Mouse (Mus musculus): ENCODE results near the gene 4930558C23Rik. TPM values are rescaled to one million over a fixed set of nuclear protein-coding genes. Genes with fewer than 3 reads are reported as not detected.
"Not testable (repeated sequence)": the region's sequence is repeated elsewhere in the genome, so short reads cannot be mapped to it uniquely, and the experiment has no call there.

Gene 4930558C23Rik
- polyA plus RNA-seq, 1 experiment from 2014 or later = not detected

DNA sequence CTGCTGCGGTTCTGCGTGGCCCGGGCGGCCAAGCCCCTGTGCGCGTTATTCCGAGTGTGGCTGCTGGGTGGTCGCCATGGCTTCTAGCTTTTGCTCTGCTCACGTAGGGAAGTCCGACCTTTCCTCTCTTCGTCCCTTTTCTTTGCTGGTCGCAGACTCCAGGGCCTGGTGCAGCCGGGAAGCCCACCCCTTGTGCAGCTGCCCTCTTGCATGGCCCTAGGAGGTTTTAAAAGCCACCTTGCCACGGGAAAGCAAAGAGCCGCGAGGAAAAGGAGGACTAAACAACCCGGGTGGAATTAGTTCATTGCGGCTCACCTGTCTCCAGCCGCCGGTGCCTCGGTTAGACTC, 25.2 kb upstream of the 4930558C23Rik start:
- H3K4me1 ChIP-seq; H3K9ac ChIP-seq; H3K36me3 ChIP-seq; H3K27ac ChIP-seq; H3K27me3 ChIP-seq; H3K9me3 ChIP-seq (replicated peaks); ATAC-seq (ENCODE audit: low FRiP score): not testable (repeated sequence)
- 27% methylated on average over 15 of the region's 21 CpGs for WGBS
- H3K4me3 ChIP-seq = peak overlapping the region; percentile 28
- peak overlapping the region; percentile 49 for H3K4me2 ChIP-seq (replicated peaks)

DNA sequence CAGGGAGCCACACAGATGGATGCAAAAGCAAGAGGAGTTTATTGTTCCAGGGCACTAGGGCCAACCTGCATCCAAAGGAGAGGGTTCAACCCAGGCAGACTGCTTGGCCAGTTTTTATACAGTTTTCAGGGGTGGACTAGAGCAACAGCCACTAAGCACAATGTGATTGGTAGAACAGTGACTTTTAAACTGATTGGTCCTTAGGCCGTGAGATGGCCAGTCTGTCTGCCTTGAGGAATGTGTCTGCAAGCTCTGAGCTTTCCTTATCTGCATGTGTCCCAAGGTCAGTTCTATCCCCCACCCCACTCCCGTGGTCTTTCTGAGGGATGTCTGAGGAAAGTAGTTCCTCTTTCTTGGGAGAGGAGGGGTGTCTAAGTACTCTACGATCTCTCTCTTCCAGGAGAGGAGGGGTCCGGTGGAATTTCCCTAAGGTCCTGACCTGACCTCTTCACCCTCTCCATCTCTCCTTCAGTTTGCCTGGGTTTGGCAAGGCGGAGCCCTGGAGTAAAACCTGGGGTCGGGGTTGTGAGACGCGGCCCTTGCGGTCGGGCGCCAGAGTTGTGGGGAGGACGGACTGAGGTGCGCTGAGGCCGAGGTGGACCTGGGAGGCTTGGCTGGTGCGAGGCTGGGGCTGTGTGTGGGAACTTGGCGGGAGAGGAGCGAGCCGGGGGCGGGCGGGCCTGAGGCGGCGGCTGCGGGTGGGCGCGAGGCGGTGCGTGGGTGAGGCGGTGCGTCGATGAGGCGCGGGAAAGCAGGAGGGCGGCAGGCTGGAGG, 24.7 kb upstream of the 4930558C23Rik start:
- H3K4me3 ChIP-seq = peak overlapping the region; percentile 28
- WGBS = 42% methylated on average over 11 of the region's 33 CpGs
- not testable (repeated sequence) for H3K9me3 ChIP-seq (replicated peaks)

GRCm38 (mm10) chr3:95426476-95426875, 23.8 kb upstream of the 4930558C23Rik start:
- not testable (repeated sequence) for H3K4me3 ChIP-seq; H3K27me3 ChIP-seq; H3K27ac ChIP-seq; H3K4me2 ChIP-seq (replicated peaks); H3K9me3 ChIP-seq (replicated peaks); ATAC-seq (ENCODE audit: low FRiP score); H3K36me3 ChIP-seq; H3K4me1 ChIP-seq; H3K9ac ChIP-seq
- WGBS = 91% methylated on average over 5 of the region's 5 CpGs

More for the DNA sequence above, 24.7 kb upstream of the 4930558C23Rik start:
- not testable (repeated sequence) for H3K27ac ChIP-seq, H3K36me3 ChIP-seq, H3K27me3 ChIP-seq, H3K9ac ChIP-seq, H3K4me1 ChIP-seq
- ATAC-seq (ENCODE audit: low FRiP score) = peak; percentile 69; the same call in 1 of the 2 replicates
- peak overlapping the region; percentile 49 for H3K4me2 ChIP-seq (replicated peaks)

DNA sequence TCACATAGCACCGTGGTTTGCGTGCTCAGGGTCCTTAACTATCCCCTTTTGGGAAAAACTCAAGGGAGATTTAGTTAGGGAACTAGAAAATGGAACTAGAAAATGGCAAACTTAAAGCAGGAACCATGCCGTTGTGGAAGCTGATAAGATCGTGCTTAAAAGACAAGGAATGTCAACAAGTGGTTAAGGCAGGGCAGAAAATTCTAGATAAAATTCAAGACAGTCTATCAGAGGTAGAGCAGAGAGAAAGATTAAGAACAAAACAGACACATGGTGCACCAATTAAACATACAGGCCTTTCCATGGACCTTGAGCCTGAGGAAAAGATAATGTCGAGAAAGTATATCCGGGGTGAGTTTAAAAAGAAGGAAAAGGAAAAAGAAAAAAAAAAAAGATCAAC, 15.2 kb upstream of the 4930558C23Rik start:
- 94% methylated on average over 6 of the region's 6 CpGs for WGBS

DNA sequence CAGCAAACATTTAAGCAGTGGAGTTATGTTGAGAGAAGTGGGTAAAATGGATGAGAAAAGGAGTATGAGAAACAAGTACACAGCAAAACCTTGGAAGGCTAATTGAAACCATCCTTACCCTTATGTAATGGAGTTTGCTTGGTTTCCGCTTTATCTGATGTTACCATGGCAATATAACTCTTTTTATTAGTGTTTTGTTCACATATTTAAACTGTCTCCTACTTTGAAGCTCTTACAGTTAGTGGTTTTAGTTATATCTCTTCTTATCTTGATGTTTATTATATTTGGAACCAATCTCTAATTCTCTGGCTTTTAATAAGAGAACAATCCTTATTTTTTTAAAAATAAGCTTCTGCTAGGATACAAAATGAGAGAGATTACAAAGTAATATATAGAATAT, 9.6 kb upstream of the 4930558C23Rik start:
- Histone ChIP-seq H3K27me3 (no peaks in the 10 kb centered on the region), H3K4me2 (replicated peaks) (no peak overlapping the region), H3K4me1 (no peaks in the 10 kb centered on the region), H3K27ac (no peak overlapping the region), H3K9me3 (replicated peaks) (no peaks in the 10 kb centered on the region; the same call in 1 of the 2 replicates), H3K36me3 (no peaks in the 10 kb centered on the region), H3K9ac (no peak overlapping the region), H3K4me3 (no peak overlapping the region)
- 87% methylated on average over 1 of the region's 1 CpGs for WGBS
- no peak for ATAC-seq (ENCODE audit: low FRiP score)

More for the DNA sequence above, 15.2 kb upstream of the 4930558C23Rik start:
- ATAC-seq (ENCODE audit: low FRiP score) = no peak
- no peak overlapping the region for H3K27ac ChIP-seq
- no peak overlapping the region for H3K9ac ChIP-seq
- H3K4me2 ChIP-seq (replicated peaks) = no peak overlapping the region
- peaks cover 10% of the 10 kb centered on the region for H3K9me3 ChIP-seq (replicated peaks)
- no peaks in the 10 kb centered on the region for H3K36me3 ChIP-seq
- H3K4me3 ChIP-seq = no peak overlapping the region
- H3K27me3 ChIP-seq = no peaks in the 10 kb centered on the region
- H3K4me1 ChIP-seq = no peaks in the 10 kb centered on the region

GRCm38 (mm10) chr3:95408852-95409251, 6.2 kb upstream of the 4930558C23Rik start:
- H3K9ac ChIP-seq = no peak overlapping the region
- no peak overlapping the region for H3K4me3 ChIP-seq
- ATAC-seq (ENCODE audit: low FRiP score) = no peak
- H3K27ac ChIP-seq = no peak overlapping the region
- H3K4me1 ChIP-seq = no peaks in the 10 kb centered on the region
- no peaks in the 10 kb centered on the region for H3K36me3 ChIP-seq
- H3K4me2 ChIP-seq (replicated peaks) = no peak overlapping the region
- WGBS = 95% methylated on average over 2 of the region's 2 CpGs
- H3K9me3 ChIP-seq (replicated peaks) = no peaks in the 10 kb centered on the region
- no peaks in the 10 kb centered on the region for H3K27me3 ChIP-seq

DNA sequence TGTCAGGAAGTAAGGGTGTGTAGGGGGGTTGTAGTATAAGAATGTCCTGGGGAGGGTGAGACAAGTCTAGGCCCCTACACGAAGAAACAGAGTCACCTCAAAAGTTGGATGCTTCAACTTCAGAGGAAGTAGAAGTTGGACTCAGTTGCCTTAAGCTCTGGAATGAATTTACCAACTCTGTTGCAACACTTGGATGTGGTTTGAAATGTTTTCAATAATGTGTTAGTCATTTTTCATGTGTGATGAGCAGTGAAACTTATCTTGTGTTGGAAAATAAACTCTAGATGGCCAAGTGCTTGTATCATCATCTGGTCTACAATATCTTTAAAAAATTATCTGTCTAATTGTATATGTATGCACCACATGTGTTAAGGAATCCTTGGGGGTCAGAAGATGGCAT, 5.1 kb upstream of the 4930558C23Rik start:
- Histone ChIP-seq H3K27ac (no peak overlapping the region), H3K4me3 (no peak overlapping the region), H3K9me3 (replicated peaks) (no peaks in the 10 kb centered on the region), H3K4me2 (replicated peaks) (no peak overlapping the region), H3K27me3 (no peaks in the 10 kb centered on the region), H3K36me3 (no peaks in the 10 kb centered on the region), H3K4me1 (no peaks in the 10 kb centered on the region), H3K9ac (no peak overlapping the region)
- no peak for ATAC-seq (ENCODE audit: low FRiP score)
- WGBS = 86% methylated on average over 1 of the region's 1 CpGs

DNA sequence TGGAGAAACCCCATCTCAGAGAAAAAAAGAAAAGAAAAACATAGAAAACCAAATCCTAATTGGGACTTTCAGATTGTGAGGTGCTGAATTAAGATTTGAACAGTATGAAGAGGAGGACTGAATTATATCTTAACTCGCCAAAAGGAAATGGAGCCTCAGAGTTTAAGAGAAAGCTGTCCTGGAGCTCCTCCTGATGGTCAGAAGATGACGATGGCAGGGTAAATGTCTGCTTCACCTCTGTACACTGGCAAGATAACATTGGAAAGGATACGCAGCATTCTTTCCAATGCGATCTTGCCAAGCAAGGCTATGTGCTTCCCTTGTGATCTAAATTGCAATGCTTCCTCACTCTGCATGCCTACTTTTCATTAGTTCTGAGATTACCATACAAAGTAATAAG, 8.3 kb downstream of the 4930558C23Rik start:
- Histone ChIP-seq H3K9ac (no peak overlapping the region), H3K27ac (no peak overlapping the region), H3K4me1 (no peaks in the 10 kb centered on the region), H3K36me3 (no peaks in the 10 kb centered on the region), H3K27me3 (no peaks in the 10 kb centered on the region), H3K9me3 (replicated peaks) (no peaks in the 10 kb centered on the region), H3K4me3 (no peak overlapping the region), H3K4me2 (replicated peaks) (no peak overlapping the region)
- ATAC-seq (ENCODE audit: low FRiP score) = no peak
- WGBS = 89% methylated on average over 4 of the region's 4 CpGs

- no peak overlapping the region for H3K4me3 ChIP-seq
- H3K27ac ChIP-seq = no peak overlapping the region
- H3K4me1 ChIP-seq = no peaks in the 10 kb centered on the region
- no peak overlapping the region for H3K9ac ChIP-seq
- no peaks in the 10 kb centered on the region for H3K9me3 ChIP-seq (replicated peaks)
- ATAC-seq (ENCODE audit: low FRiP score) = no peak
- no peaks in the 10 kb centered on the region for H3K36me3 ChIP-seq
- no peak overlapping the region for H3K4me2 ChIP-seq (replicated peaks)
- H3K27me3 ChIP-seq = no peaks in the 10 kb centered on the region
- 81% methylated on average over 5 of the region's 5 CpGs for WGBS
Observed at GRCm38 (mm10) chr3:95385401-95386075, 17.1 kb downstream of the 4930558C23Rik start.

GRCm38 (mm10) chr3:95373208-95373607, 29.4 kb downstream of the 4930558C23Rik start:
- Histone ChIP-seq H3K4me1 (no peaks in the 10 kb centered on the region), H3K27ac (no peak overlapping the region), H3K27me3 (no peaks in the 10 kb centered on the region), H3K36me3 (no peaks in the 10 kb centered on the region), H3K9me3 (replicated peaks) (peaks cover 16% of the 10 kb centered on the region), H3K4me2 (replicated peaks) (no peak overlapping the region), H3K9ac (no peak overlapping the region), H3K4me3 (no peak overlapping the region)
- no peak for ATAC-seq (ENCODE audit: low FRiP score)
- WGBS = 87% methylated on average over 10 of the region's 10 CpGs

DNA sequence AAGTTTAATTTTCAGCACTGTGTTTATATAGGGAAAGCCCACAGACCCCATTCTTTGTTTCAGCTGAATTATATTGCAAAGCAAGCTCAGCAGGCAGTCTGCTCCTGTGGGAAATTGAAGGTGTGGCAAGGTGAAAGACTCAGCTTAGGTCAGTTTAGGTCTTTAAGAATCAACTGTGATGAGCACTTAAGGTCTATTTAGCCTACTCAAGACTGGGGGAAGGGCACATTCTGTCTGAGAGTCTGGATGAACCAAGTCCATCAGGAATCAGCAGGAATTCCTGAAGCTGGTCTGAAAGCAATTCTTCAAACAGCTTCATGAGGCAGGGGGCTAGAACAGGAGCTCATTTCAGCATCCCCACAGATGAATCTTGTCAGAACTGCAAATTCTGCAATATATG, 32.5 kb downstream of the 4930558C23Rik start:
- no peaks in the 10 kb centered on the region for H3K36me3 ChIP-seq
- H3K4me1 ChIP-seq = no peaks in the 10 kb centered on the region
- H3K9me3 ChIP-seq (replicated peaks) = no peaks in the 10 kb centered on the region
- H3K4me2 ChIP-seq (replicated peaks) = no peak overlapping the region
- ATAC-seq (ENCODE audit: low FRiP score) = no peak
- H3K27ac ChIP-seq = no peak overlapping the region
- no peaks in the 10 kb centered on the region for H3K27me3 ChIP-seq
- no peak overlapping the region for H3K9ac ChIP-seq
- no peak overlapping the region for H3K4me3 ChIP-seq

GRCm38 (mm10) chr3:95360276-95360675, 42.4 kb downstream of the 4930558C23Rik start:
- H3K4me3 ChIP-seq; H3K9me3 ChIP-seq (replicated peaks); H3K36me3 ChIP-seq; ATAC-seq (ENCODE audit: low FRiP score); H3K9ac ChIP-seq; H3K27ac ChIP-seq; H3K27me3 ChIP-seq; H3K4me1 ChIP-seq; H3K4me2 ChIP-seq (replicated peaks): not testable (repeated sequence)
- WGBS = 84% methylated on average over 3 of the region's 3 CpGs

DNA sequence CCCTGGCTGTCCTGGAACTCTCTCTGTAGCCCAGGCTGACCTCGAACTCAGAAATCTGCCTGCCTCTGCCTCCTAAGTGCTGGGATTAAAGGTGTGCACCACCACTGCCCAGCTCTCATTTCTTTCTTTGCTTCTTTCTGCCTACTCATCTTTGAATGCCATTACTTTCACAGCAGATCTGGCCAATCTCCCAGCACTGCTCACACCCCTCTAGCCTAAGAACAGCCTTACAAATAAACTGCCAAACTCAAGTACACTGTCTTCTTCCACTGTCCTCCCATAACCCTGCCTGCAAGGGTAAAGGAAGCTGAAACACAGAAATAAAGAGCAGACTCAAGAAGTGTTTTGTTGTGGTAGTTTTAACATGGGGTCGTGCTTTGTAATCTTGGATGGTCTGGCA, 44.9 kb downstream of the 4930558C23Rik start:
- Histone ChIP-seq H3K9me3 (replicated peaks) (no peaks in the 10 kb centered on the region), H3K9ac (no peak overlapping the region), H3K36me3 (peaks cover 12% of the 10 kb centered on the region), H3K4me2 (replicated peaks) (no peak overlapping the region), H3K4me1 (peaks cover 5% of the 10 kb centered on the region; the same call in 1 of the 2 replicates), H3K4me3 (no peak overlapping the region), H3K27me3 (no peaks in the 10 kb centered on the region), H3K27ac (no peak overlapping the region)
- WGBS = 90% methylated on average over 2 of the region's 2 CpGs
- no peak for ATAC-seq (ENCODE audit: low FRiP score)

All from hindbrain, embryonic 12.5 days (tissue).